Mouse (Mus musculus) 3134 (cell line): ENCODE measurements around the gene Gm5141.
"Not testable (repeated sequence)": the region's sequence is repeated elsewhere in the genome, so short reads cannot be mapped to it uniquely, and the experiment has no call there.

Source experiments
- DNase-seq: peaks from one replicate; pipeline ENCODE4 v3.0.0-alpha.2; 2011; ENCODE audit warnings: low spot score; ENCODE audit not compliant: insufficient read length; ENCODE audit errors: extremely low read depth

Gm5141 gene

GRCm38 (mm10) chr13:62785199-62786134, at the start of gene Gm5141:
Gene Gm5141, minus strand, starts transcription at chr13:62785808.
- DNase-seq, result peak; percentile 54

- DNase-seq, result no peak
These were observed 47.7 kb upstream of the Gm5141 start for GRCm38 (mm10) chr13:62833341-62833740.

- no peak for DNase-seq
These were observed 46.6 kb upstream of the Gm5141 start for GRCm38 (mm10) chr13:62832239-62832638.

GRCm38 (mm10) chr13:62815705-62816104, 30.1 kb upstream of the Gm5141 start:
- DNase-seq, result not testable (repeated sequence)

GRCm38 (mm10) chr13:62812713-62813112, 27.1 kb upstream of the Gm5141 start:
- no peak for DNase-seq

GRCm38 (mm10) chr13:62807981-62808380, 22.4 kb upstream of the Gm5141 start:
- DNase-seq, result not testable (repeated sequence)

- DNase-seq, result not testable (repeated sequence)
These were observed 506 bp upstream of the Gm5141 start for GRCm38 (mm10) chr13:62786135-62786493.

- DNase-seq, result not testable (repeated sequence)
These were observed 21.8 kb downstream of the Gm5141 start for GRCm38 (mm10) chr13:62763806-62764205.

- peak; percentile 70 for DNase-seq
These were observed 24.9 kb downstream of the Gm5141 start, which contains the start of gene Platr25 for GRCm38 (mm10) chr13:62760432-62761415. Gene Platr25, minus strand, starts transcription at chr13:62760709.

GRCm38 (mm10) chr13:62733322-62733721, 52.3 kb downstream of the Gm5141 start:
- DNase-seq, result no peak
